Mouse (Mus musculus) CD4-positive helper T cell, adult 2 months (primary cell): ENCODE data around the gene Atg4a.

Source experiments
- DNase-seq: peaks from one replicate; pipeline ENCODE4 v3.0.0-alpha.2; 2012; ENCODE audit warnings: low read depth, missing footprints, low spot score

Gene Atg4a

DNA sequence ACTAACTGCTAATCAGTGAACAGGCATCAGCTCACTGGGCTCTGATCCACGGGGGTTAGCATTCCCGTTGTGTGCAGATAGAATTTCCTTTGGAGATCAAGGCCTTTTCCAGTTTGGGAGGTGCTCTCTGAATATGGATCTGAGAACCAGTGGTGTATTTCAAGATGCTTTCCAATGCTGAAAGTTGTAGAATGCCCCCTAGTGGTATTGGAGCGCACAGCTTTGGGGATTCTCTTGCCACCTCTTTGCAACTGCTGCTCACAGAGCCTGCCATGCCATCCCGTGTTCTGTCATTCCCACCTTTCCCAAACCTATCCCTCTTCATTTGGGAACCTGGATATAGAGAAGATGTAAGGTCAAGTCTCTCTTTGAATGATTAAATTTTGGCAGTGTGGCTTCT, 201.5 kb downstream of the Atg4a start:
- DNase-seq = peak; percentile 7

DNA sequence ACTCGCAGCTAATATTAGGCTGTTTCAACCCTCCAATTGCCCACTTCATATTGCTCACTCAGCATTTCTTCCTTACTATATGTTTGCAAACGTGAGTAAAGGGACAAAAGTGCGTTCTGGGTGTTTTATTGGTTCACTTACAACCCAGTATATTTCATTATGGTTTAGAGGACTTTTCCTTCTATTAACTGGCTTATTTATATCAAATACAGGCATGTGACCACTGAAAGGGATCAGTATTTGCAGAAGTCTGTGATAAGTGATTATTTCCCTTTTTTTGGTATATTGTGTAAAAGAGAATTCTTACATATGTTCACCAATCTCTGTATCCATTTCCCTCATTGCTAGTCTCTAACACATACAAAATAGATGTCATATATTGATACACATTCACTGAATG, 203.7 kb downstream of the Atg4a start:
- DNase-seq = no peak

DNA sequence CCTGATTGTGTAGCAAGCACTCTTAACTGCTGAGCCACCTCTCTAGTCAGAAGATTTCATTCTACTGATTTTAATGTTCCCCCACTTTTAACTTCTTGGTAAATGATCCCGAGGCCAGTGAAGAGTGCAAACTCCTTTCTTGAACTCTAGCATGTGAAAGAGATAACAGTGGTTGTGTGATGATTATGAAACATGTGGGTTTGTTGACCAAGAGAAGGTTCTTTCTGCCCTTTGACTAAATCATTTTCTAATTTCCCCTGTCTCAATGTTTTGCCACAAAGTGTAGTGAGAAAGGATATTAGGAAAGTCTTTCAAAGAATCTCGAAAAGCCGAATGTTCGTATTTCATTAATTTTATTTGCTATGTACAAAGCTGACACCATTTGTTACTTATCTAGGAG, 208.4 kb downstream of the Atg4a start:
- no peak for DNase-seq

DNA sequence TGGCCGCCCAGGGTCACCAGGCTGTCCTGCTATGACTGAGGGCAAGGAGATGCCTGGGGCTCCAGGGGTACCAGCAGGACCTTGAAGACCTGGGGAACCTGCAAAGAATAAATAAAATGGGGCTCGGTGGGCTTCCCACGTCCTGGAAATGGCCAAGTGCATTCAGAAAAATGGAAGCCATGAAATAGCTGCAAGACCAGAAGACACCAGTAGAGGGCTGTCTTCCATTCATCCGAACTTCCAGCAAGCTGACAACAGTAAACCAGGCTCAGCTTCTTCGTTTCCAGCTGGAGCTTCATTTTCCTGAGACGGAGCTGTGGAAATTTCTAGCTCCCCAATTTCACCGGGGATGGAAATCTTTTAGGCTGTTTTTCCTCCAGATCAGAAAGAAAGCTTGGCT, 218.6 kb downstream of the Atg4a start:
- no peak for DNase-seq

DNA sequence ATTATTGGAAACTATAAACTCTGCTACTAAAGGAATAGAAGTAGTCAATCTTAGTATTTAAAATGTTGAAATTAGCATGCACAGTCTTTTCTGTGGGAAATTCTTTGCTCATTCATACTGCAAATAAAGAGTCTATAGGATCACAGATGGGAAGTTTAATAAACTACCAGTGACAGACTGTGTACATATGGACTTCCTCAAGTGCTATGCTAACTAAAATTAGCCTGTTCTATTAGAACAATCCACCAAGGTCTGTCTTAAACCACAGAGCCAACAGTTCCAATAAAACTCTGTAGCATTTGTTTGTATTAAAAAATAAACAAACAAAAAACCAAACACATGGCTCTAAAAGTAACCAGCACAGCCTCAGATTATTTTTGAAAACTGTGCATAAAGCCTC, 238.3 kb downstream of the Atg4a start:
- no peak for DNase-seq

DNA sequence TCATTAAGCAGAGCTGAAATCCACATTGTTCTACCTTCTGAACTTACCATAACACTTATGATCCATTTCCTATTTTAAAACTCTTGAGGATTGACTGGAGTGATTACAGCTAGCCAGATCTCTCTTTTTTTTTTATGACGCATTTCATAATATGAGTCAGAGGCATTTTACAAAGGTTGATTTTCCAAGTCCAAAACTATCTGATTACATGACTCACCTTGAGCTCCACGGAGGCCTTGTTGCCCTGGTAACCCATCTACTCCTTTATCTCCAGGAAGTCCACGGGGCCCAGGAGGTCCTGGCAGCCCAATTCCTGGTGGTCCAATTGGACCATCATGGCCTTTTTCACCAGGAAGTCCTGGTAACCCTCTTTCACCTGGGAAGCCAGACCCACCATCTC, 242.3 kb downstream of the Atg4a start:
- no peak for DNase-seq

DNA sequence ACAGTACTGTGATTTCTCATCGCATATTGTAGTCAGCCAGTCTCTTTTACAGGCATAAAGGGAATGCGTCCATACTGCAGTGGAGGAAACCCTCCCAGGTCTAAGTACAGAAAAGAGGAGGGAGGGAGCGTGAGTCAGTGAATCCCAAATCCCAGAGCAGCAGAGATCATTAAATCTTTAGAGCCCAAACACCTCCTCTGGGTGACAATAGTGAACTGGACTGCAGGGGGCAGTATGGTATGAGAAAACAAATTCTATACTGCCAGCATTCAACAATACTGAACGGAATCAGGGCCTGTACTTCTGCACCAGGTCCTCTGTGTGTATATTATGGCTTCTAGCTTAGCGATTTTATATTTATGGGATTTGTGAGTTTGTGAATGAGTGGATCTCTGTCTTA, 256.1 kb downstream of the Atg4a start:
- no peak for DNase-seq
